Mouse (Mus musculus) olfactory bulb, adult 2 months (tissue): ENCODE data around the gene Fgfr2.

Source experiments
- CTCF ChIP-seq: fragments of 200-500 bp; IDR thresholded peaks from 2 replicates; pipeline ENCODE4 v1.5.1; 2012; ENCODE audit warnings: low read depth, mild to moderate bottlenecking, low read length, moderate library complexity; ENCODE audit not compliant: insufficient read depth
- POLR2A ChIP-seq: fragments of 200-500 bp; IDR thresholded peaks from 2 replicates; pipeline ENCODE4 v1.6.1; 2012; ENCODE audit warnings: mild to moderate bottlenecking, low read depth, low read length, moderate library complexity; ENCODE audit not compliant: insufficient read depth

DNA sequence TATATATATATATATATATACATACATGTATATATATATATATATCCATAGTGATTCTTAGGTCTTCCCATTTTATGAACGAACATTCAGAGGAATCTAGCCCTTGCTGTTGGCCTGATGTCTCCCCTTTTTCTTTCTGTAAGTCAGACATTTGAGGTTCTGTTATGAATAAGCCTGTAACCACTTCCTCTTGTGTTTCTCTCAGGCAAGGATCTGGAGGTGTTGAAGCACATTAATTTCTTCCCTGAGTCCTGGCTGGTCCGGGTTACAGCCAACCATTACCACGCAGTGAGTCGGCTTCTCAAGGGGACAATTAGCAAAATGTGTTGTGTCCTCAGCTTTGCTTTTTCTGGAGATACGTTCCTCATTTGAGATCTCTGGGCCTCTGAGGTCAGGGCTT is 2304.3 kb downstream of the Fgfr2 start:
- TF ChIP-seq CTCF = no peak
- no peak for TF ChIP-seq POLR2A
